In the genomic region with DNA sequence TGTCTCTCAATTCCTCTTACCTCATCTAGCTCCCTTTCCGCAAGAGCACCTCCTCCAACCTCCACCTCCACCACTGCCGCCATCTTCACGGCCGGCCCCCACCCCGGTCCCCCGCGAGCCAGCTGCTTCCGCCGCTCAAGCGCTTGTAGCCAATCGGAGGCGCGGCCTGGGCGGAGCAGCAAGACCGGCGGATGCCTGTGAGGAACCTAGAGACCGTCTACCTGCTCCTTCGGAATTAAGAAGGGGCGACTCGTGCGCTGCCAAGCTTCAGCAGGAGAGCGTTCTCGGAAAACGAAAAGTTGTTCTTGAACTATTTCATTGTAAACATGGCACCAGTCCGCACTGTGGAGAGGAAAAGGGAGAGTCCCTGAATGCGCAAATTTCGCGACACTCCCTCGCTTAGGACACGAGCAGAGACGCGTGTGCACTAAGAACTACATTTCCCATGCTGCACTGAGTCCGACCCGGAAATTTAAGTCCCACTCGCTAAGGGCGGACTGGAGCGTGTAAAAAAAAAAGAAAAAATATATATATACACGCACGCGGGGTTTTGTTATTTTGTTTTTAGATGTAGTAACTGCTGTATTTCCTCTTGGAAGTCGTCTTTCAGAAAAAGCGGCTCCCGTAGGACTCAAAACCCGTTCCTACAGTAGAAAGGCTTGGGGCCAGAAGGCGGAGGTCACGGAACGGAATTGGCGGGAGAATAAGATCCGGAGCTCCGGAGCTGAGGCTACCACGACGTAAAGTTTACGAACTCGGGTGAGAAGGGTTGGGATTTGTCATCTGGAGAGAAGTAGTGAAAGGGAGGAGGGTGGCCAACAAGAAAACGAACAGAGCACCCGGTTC, we compare ENCODE assay signal across 8 mouse cellular contexts. TPM values are rescaled to one million over a fixed set of nuclear protein-coding genes. Genes with fewer than 3 reads are reported as not detected.
DNase-seq lines count a peak whose midpoint lies in the region; ATAC-seq lines count a peak whose summit lies in the region.

Gene Rnf121, minus strand, starts transcription at position 424 of the 846 bp plus-strand sequence.
Gene Xndc1, plus strand, starts transcription at position 466 of the 846 bp plus-strand sequence.
Gene Xntrpc, plus strand, starts transcription at position 668 of the 846 bp plus-strand sequence.

- H3K27me3 ChIP-seq in hindbrain, embryonic 14.5 days (ENCODE audit: control insufficient read depth, insufficient read depth, low read length), result no peaks in the 10 kb centered on the region

- H3K9ac ChIP-seq in hindbrain, embryonic 14.5 days, result peak within 1 kb of the TSS; percentile 70

- no peaks in the 10 kb centered on the region for H3K9me3 ChIP-seq in hindbrain, embryonic 14.5 days (ENCODE audit: control insufficient read depth, low read length)

- WGBS in hindbrain, embryonic 14.5 days, result under 1% methylated on average over 56 of the region's 56 CpGs

- no peaks in the 10 kb centered on the region for H3K36me3 ChIP-seq in hindbrain, embryonic 14.5 days (replicated peaks; ENCODE audit: control insufficient read depth, insufficient read depth)

- peak within 1 kb of the TSS; percentile 83 for H3K27ac ChIP-seq in hindbrain, embryonic 14.5 days

- peak within 1 kb of the TSS; percentile 65 for H3K4me3 ChIP-seq in hindbrain, embryonic 14.5 days (replicated peaks; ENCODE audit: low read length)

- peak; percentile 99 for ATAC-seq in hindbrain, embryonic 14.5 days (ENCODE audit: low FRiP score)

- H3K4me2 ChIP-seq in hindbrain, embryonic 14.5 days (replicated peaks), result peak within 1 kb of the TSS; percentile 75

- peak; percentile 97 for DNase-seq in R1 (ENCODE audit: low read depth, low spot score)
- DNase-seq in cerebellum, postnatal 25 days, result peak; percentile 94 to 95
- DNase-seq in frontal cortex, postnatal 25 days (ENCODE audit: low spot score in 2 of 2), result peak; percentile 85 to 90
- peak; percentile 88 for DNase-seq in hindbrain, embryonic 14.5 days (ENCODE audit: low spot score)
- DNase-seq in layer of hippocampus, postnatal 36 days, result peak; percentile 94 to 95
- DNase-seq in lung, postnatal 36 days, result peak; percentile 94
- DNase-seq in retina, postnatal 1 day, result peak; percentile 96
- peak; percentile 87 to 92 for DNase-seq in urinary bladder, adult 18-20 months (ENCODE audit: low spot score in 2 of 2)

- peaks cover 22% of the 10 kb centered on the region for H3K4me1 ChIP-seq in hindbrain, embryonic 14.5 days (replicated peaks; ENCODE audit: control insufficient read depth, insufficient read depth, low read length)

RNA-seq across cellular contexts. Expression of gene Rnf121, which starts in this region (rescaled TPM):
- 33.1 and 33.4 TPM in 2 replicates for polyA plus RNA-seq in hindbrain, embryonic 14.5 days (2014; fragmentation: Nextera tagmentation; extraction: Ambion mirVana)
- 10 to 100 TPM; 39.5 to 51.6 TPM for total RNA-seq in layer of hippocampus, postnatal 36 days (2021)

RNA-seq across cellular contexts. Expression of gene Xndc1, which starts in this region (rescaled TPM):
- 18.4 and 19.0 TPM in 2 replicates for polyA plus RNA-seq in hindbrain, embryonic 14.5 days (2014; fragmentation: Nextera tagmentation; extraction: Ambion mirVana)
- total RNA-seq in layer of hippocampus, postnatal 36 days (2021), result 10 to 100 TPM; 27.5 to 30.0 TPM

RNA-seq across cellular contexts. Expression of gene Xntrpc, which starts in this region (rescaled TPM):
- 1.0 and 1.2 TPM in 2 replicates for polyA plus RNA-seq in hindbrain, embryonic 14.5 days (2014; fragmentation: Nextera tagmentation; extraction: Ambion mirVana)
- total RNA-seq in layer of hippocampus, postnatal 36 days (2021), result 1 to 10 TPM; 2.2 to 2.4 TPM

Comparison
In these comparisons a context has a peak if more than half of its experiments do, and no peak if none do; other contexts are left out.
1. Peak in every context shown above with its lines: DNase-seq, ATAC-seq, H3K4me3 ChIP-seq and H3K27ac ChIP-seq.